Mouse (Mus musculus) stomach, embryonic 14.5 days (tissue): Measurements from ENCODE around the gene Ush2a. TPM values are rescaled to one million over a fixed set of nuclear protein-coding genes. Genes with fewer than 3 reads are reported as not detected.

Experiments
- ATAC-seq: fragments of 200-750 bp; cut with Nextera tagmentation; 2 replicates; pipeline ENCODE4 v1.8.0; 2017; ENCODE audit warnings: low read depth, moderate TSS enrichment; ENCODE audit not compliant: insufficient number of reproducible peaks, insufficient read depth, low FRiP score
- H3K27ac ChIP-seq: fragments of 300-500 bp; sonication (generic); 2 replicates; pipeline ENCODE4 v1.5.1; 2014; ENCODE audit warnings: mild to moderate bottlenecking, low read length, moderate library complexity, mixed read lengths
- H3K27me3 ChIP-seq: fragments of 300-500 bp; sonication (generic); 2 replicates; pipeline ENCODE4 v1.6.1; 2014; ENCODE audit warnings: low read length, control low read depth, mixed read lengths; ENCODE audit not compliant: control insufficient read depth, insufficient read depth
- H3K36me3 ChIP-seq: fragments of 300-500 bp; sonication (generic); 2 replicates; pipeline ENCODE4 v1.6.1; 2014; ENCODE audit warnings: mild to moderate bottlenecking, control low read depth, low read length, moderate library complexity, mixed read lengths; ENCODE audit not compliant: control insufficient read depth, insufficient read depth
- H3K4me1 ChIP-seq: fragments of 300-500 bp; sonication (generic); 2 replicates; pipeline ENCODE4 v1.6.1; 2014; ENCODE audit warnings: low read length, control low read depth, mixed read lengths; ENCODE audit not compliant: control insufficient read depth, insufficient read depth
- H3K4me2 ChIP-seq: fragments of 300-500 bp; sonication (generic); replicated peaks from 2 replicates; pipeline ENCODE4 v1.6.1; 2014; ENCODE audit warnings: low read depth, low read length, control low read depth
- H3K4me3 ChIP-seq: fragments of 300-500 bp; sonication (generic); 2 replicates; pipeline ENCODE4 v1.5.1; 2014; ENCODE audit warnings: low read depth, low read length, control low read depth
- H3K9ac ChIP-seq: fragments of 300-500 bp; sonication (generic); replicated peaks from 2 replicates; pipeline ENCODE4 v1.6.1; 2014; ENCODE audit warnings: low read depth, mild to moderate bottlenecking, control low read depth, low read length, moderate library complexity, mixed read lengths
- H3K9me3 ChIP-seq: fragments of 300-500 bp; sonication (generic); 2 replicates; pipeline ENCODE4 v1.6.1; 2016; ENCODE audit warnings: low read depth, low read length, control low read depth; ENCODE audit not compliant: control insufficient read depth
- WGBS: fragments of 180-500 bp; shearing (Covaris S2); extraction: QIAGEN DNeasy Blood & Tissue Kit; methylation state at CpG from one replicate; pipeline ENCODE4 v1.1.7; 2014; 5-methylcytosine and 5-hydroxymethylcytosine counted together
- polyA plus RNA-seq: library from polyadenylated mRNA; unstranded; fragments of >200 nt; fragmentation: Nextera tagmentation; extraction: Ambion mirVana; gene quantifications from 2 replicates; pipeline ENCODE4 v1.2.1, GENCODE M21; 2014

The Ush2a gene
- polyA plus RNA-seq, 1 experiment from 2014 or later, result not detected

- no peaks in the 10 kb centered on the region for H3K27me3 ChIP-seq
- H3K27ac ChIP-seq, result no peak overlapping the region
- H3K9me3 ChIP-seq, result no peaks in the 10 kb centered on the region
- no peak for ATAC-seq
- H3K4me3 ChIP-seq, result no peak overlapping the region
- WGBS, result 78% methylated on average over 3 of the region's 3 CpGs
- no peak overlapping the region for H3K9ac ChIP-seq
- H3K36me3 ChIP-seq, result no peaks in the 10 kb centered on the region
- H3K4me1 ChIP-seq, result no peaks in the 10 kb centered on the region
- H3K4me2 ChIP-seq, result no peak overlapping the region
These were observed 572.9 kb downstream of the Ush2a start for GRCm38 (mm10) chr1:188834770-188835169.

- H3K4me3 ChIP-seq, result no peak overlapping the region
- H3K9ac ChIP-seq, result no peak overlapping the region
- H3K27me3 ChIP-seq, result no peaks in the 10 kb centered on the region
- H3K36me3 ChIP-seq, result no peaks in the 10 kb centered on the region
- ATAC-seq, result no peak
- H3K4me1 ChIP-seq, result no peaks in the 10 kb centered on the region
- H3K4me2 ChIP-seq, result no peak overlapping the region
- H3K9me3 ChIP-seq, result no peaks in the 10 kb centered on the region
- 88% methylated on average over 5 of the region's 5 CpGs for WGBS
- H3K27ac ChIP-seq, result no peak overlapping the region
These were observed 575.9 kb downstream of the Ush2a start for GRCm38 (mm10) chr1:188837613-188838295.

GRCm38 (mm10) chr1:188847242-188847641, 585.4 kb downstream of the Ush2a start:
- Histone ChIP-seq H3K27ac (no peak overlapping the region), H3K9ac (no peak overlapping the region), H3K4me1 (no peaks in the 10 kb centered on the region), H3K4me3 (no peak overlapping the region), H3K36me3 (no peaks in the 10 kb centered on the region), H3K4me2 (no peak overlapping the region), H3K27me3 (no peaks in the 10 kb centered on the region), H3K9me3 (no peaks in the 10 kb centered on the region)
- no peak for ATAC-seq
- 89% methylated on average over 6 of the region's 6 CpGs for WGBS

- WGBS, result 68% methylated on average over 5 of the region's 5 CpGs
- no peak for ATAC-seq
These were observed 591.0 kb downstream of the Ush2a start for GRCm38 (mm10) chr1:188852776-188853175.

GRCm38 (mm10) chr1:188854240-188854639, 592.4 kb downstream of the Ush2a start:
- Histone ChIP-seq H3K4me1 (no peaks in the 10 kb centered on the region), H3K9ac (no peak overlapping the region), H3K27me3 (no peaks in the 10 kb centered on the region), H3K4me3 (no peak overlapping the region), H3K9me3 (no peaks in the 10 kb centered on the region), H3K27ac (no peak overlapping the region), H3K36me3 (no peaks in the 10 kb centered on the region), H3K4me2 (no peak overlapping the region)
- no peak for ATAC-seq

More at GRCm38 (mm10) chr1:188852776-188853175, 591.0 kb downstream of the Ush2a start:
- no peak overlapping the region for H3K27ac ChIP-seq
- H3K4me1 ChIP-seq, result no peaks in the 10 kb centered on the region
- no peak overlapping the region for H3K9ac ChIP-seq
- H3K4me2 ChIP-seq, result no peak overlapping the region
- no peaks in the 10 kb centered on the region for H3K9me3 ChIP-seq
- H3K36me3 ChIP-seq, result no peaks in the 10 kb centered on the region
- no peak overlapping the region for H3K4me3 ChIP-seq
- H3K27me3 ChIP-seq, result no peaks in the 10 kb centered on the region

GRCm38 (mm10) chr1:188855034-188855433, 593.2 kb downstream of the Ush2a start:
- Histone ChIP-seq H3K4me2 (no peak overlapping the region), H3K4me3 (no peak overlapping the region), H3K27ac (no peak overlapping the region), H3K9me3 (no peaks in the 10 kb centered on the region), H3K9ac (no peak overlapping the region), H3K36me3 (no peaks in the 10 kb centered on the region), H3K27me3 (no peaks in the 10 kb centered on the region), H3K4me1 (no peaks in the 10 kb centered on the region)
- 97% methylated on average over 2 of the region's 2 CpGs for WGBS
- ATAC-seq, result no peak

GRCm38 (mm10) chr1:188859718-188860117, 597.9 kb downstream of the Ush2a start:
- Histone ChIP-seq H3K4me3 (no peak overlapping the region), H3K4me1 (no peaks in the 10 kb centered on the region), H3K9me3 (no peaks in the 10 kb centered on the region), H3K9ac (no peak overlapping the region), H3K27ac (no peak overlapping the region), H3K27me3 (no peaks in the 10 kb centered on the region), H3K4me2 (no peak overlapping the region), H3K36me3 (no peaks in the 10 kb centered on the region)
- 94% methylated on average over 5 of the region's 5 CpGs for WGBS
- ATAC-seq, result no peak

GRCm38 (mm10) chr1:188865881-188866280, 604.1 kb downstream of the Ush2a start:
- H3K4me3 ChIP-seq, result no peak overlapping the region
- no peak overlapping the region for H3K9ac ChIP-seq
- no peaks in the 10 kb centered on the region for H3K4me1 ChIP-seq
- ATAC-seq, result no peak
- H3K27ac ChIP-seq, result no peak overlapping the region
- H3K9me3 ChIP-seq, result no peaks in the 10 kb centered on the region
- no peak overlapping the region for H3K4me2 ChIP-seq
- 29% methylated on average over 5 of the region's 5 CpGs for WGBS
- H3K27me3 ChIP-seq, result no peaks in the 10 kb centered on the region
- H3K36me3 ChIP-seq, result no peaks in the 10 kb centered on the region

GRCm38 (mm10) chr1:188866515-188866914, 604.7 kb downstream of the Ush2a start:
- H3K4me3 ChIP-seq, result no peak overlapping the region
- H3K4me1 ChIP-seq, result no peaks in the 10 kb centered on the region
- ATAC-seq, result no peak
- no peaks in the 10 kb centered on the region for H3K9me3 ChIP-seq
- no peak overlapping the region for H3K9ac ChIP-seq
- no peaks in the 10 kb centered on the region for H3K36me3 ChIP-seq
- H3K27me3 ChIP-seq, result no peaks in the 10 kb centered on the region
- H3K4me2 ChIP-seq, result no peak overlapping the region
- H3K27ac ChIP-seq, result no peak overlapping the region
- 52% methylated on average over 11 of the region's 11 CpGs for WGBS
